Mouse (Mus musculus) myocyte (in vitro differentiated cells): ENCODE data around the gene Ap1g1. TPM values are rescaled to one million over a fixed set of nuclear protein-coding genes. Genes with fewer than 3 reads are reported as not detected.

ENCODE experiments used
- H3K27me3 ChIP-seq: one replicate; pipeline ENCODE4 v1.6.1; 2011; ENCODE audit not compliant: control insufficient read depth, insufficient read depth, insufficient read length
- H3K36me3 ChIP-seq: one replicate; pipeline ENCODE4 v1.6.1; 2011; ENCODE audit not compliant: control insufficient read depth, insufficient read depth
- H3K4me2 ChIP-seq: one replicate; pipeline ENCODE4 v1.6.1; 2011; ENCODE audit warnings: low read depth, control low read depth
- H3K4me3 ChIP-seq: one replicate; pipeline ENCODE4 v1.5.1; 2011; ENCODE audit warnings: mild to moderate bottlenecking, control low read depth, moderate library complexity
- H3K79me2 ChIP-seq: one replicate; pipeline ENCODE4 v1.6.1; 2011; ENCODE audit not compliant: control insufficient read depth, insufficient read depth
- H3ac ChIP-seq: one replicate; pipeline ENCODE4 v1.6.1; 2011; ENCODE audit not compliant: control insufficient read depth, insufficient read length
- CEBPB ChIP-seq: IDR thresholded peaks from 2 replicates; pipeline ENCODE4 v1.6.1; 2011; ENCODE audit warnings: mild to moderate bottlenecking, moderate library complexity; ENCODE audit not compliant: poor library complexity, insufficient read depth, severe bottlenecking
- E2F4 ChIP-seq: IDR thresholded peaks from one replicate; pipeline ENCODE4 v1.6.1; 2011; ENCODE audit warnings: mild to moderate bottlenecking, control low read depth, moderate library complexity; ENCODE audit not compliant: insufficient read depth
- MAX ChIP-seq: IDR thresholded peaks from one replicate; pipeline ENCODE4 v1.6.1; 2011; ENCODE audit warnings: low read depth, mild to moderate bottlenecking, control low read depth
- MYOD1 ChIP-seq, 3 experiments: IDR thresholded peaks; one replicate each; pipeline ENCODE4 v1.6.1; 2011; ENCODE audit warnings: control low read depth in 2 of 3, low read depth in 2 of 3, mild to moderate bottlenecking in 2 of 3, moderate library complexity in 1 of 3; ENCODE audit not compliant: insufficient read length in 2 of 3, control insufficient read depth in 1 of 3
- MYOG ChIP-seq, 3 experiments: IDR thresholded peaks; one replicate each; pipeline ENCODE4 v1.6.1; 2011; ENCODE audit warnings: control low read depth in 2 of 3, low read depth in 2 of 3, mild to moderate bottlenecking in 2 of 3; ENCODE audit not compliant: insufficient read length in 2 of 3, control insufficient read depth in 1 of 3, insufficient read depth in 1 of 3
- POLR2A ChIP-seq: IDR thresholded peaks from one replicate; pipeline ENCODE4 v1.6.1; 2011; ENCODE audit warnings: low read depth, mild to moderate bottlenecking, control low read depth, moderate library complexity; ENCODE audit not compliant: insufficient read length
- POLR2AphosphoS2 ChIP-seq: IDR thresholded peaks from one replicate; pipeline ENCODE4 v1.6.1; 2011; ENCODE audit warnings: low read depth, control low read depth; ENCODE audit not compliant: insufficient read length
- REST ChIP-seq: IDR thresholded peaks from one replicate; pipeline ENCODE4 v1.6.1; 2011; ENCODE audit warnings: mild to moderate bottlenecking, control low read depth, moderate library complexity; ENCODE audit not compliant: insufficient read depth, insufficient read length
- SRF ChIP-seq: IDR thresholded peaks from one replicate; pipeline ENCODE4 v1.6.1; 2011; ENCODE audit warnings: low read depth; ENCODE audit not compliant: control insufficient read depth, insufficient read length
- TCF12 ChIP-seq: IDR thresholded peaks from one replicate; pipeline ENCODE4 v1.6.1; 2011; ENCODE audit warnings: mild to moderate bottlenecking, control low read depth; ENCODE audit not compliant: poor library complexity, insufficient read depth, severe bottlenecking
- TCF3 ChIP-seq: IDR thresholded peaks from one replicate; pipeline ENCODE4 v1.6.1; 2011; ENCODE audit warnings: low read depth, control low read depth; ENCODE audit not compliant: insufficient read length
- USF1 ChIP-seq: IDR thresholded peaks from one replicate; pipeline ENCODE4 v1.6.1; 2011; ENCODE audit warnings: low read depth, mild to moderate bottlenecking, control low read depth, moderate library complexity
- polyA plus RNA-seq: library from polyadenylated mRNA; unstranded; fragments of >200 nt; fragmentation: generic; extraction: Trizol; gene quantifications from one replicate; pipeline ENCODE4 v1.2.1, GENCODE M21; 2012; ENCODE audit warnings: missing spikeins

Gene Ap1g1
- polyA plus RNA-seq, 1 experiment: 21.1 TPM

DNA sequence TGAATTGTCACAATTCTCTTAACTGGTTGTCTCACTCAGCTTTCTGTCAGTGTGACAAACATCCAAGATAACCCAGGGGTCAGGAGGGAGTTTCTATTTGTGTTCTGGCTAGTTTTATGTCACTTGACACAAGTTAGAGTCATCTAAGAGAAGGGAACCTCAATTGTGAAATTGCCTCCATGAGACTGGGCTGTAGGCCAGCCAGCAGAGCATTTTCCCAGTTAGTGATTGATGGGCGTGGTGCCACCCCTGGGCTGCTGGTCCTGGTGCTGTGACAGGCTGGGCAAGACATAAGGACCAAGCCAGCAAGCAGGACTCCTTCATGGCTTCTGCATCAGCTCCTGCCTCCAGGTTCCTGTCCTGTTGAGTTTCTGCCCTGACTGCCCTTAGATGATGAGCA, 18.1 kb upstream of the Ap1g1 start:
- Histone ChIP-seq H3ac (no peak overlapping the region), H3K79me2 (no peaks in the 10 kb centered on the region), H3K36me3 (no peaks in the 10 kb centered on the region), H3K27me3 (no peaks in the 10 kb centered on the region), H3K4me2 (no peak overlapping the region), H3K4me3 (no peak overlapping the region)
- no peak for TF ChIP-seq POLR2A
- TF ChIP-seq MYOD1 (IDR thresholded peaks at IDR 0.05; ENCODE audit: control insufficient read depth in 1 of 3, insufficient read length in 2 of 3, low read depth in 2 of 3): no peak
- TF ChIP-seq MYOG (IDR thresholded peaks at IDR 0.05; ENCODE audit: control insufficient read depth in 1 of 3, insufficient read depth in 1 of 3, insufficient read length in 2 of 3, low read depth in 2 of 3): no peak
- no peak for TF ChIP-seq USF1
- no peak for TF ChIP-seq TCF12
- no peak for TF ChIP-seq CEBPB
- no peak for TF ChIP-seq POLR2AphosphoS2
- no peak for TF ChIP-seq TCF3
- no peak for TF ChIP-seq MAX
- TF ChIP-seq E2F4: no peak
- TF ChIP-seq SRF: no peak
- TF ChIP-seq REST: no peak

DNA sequence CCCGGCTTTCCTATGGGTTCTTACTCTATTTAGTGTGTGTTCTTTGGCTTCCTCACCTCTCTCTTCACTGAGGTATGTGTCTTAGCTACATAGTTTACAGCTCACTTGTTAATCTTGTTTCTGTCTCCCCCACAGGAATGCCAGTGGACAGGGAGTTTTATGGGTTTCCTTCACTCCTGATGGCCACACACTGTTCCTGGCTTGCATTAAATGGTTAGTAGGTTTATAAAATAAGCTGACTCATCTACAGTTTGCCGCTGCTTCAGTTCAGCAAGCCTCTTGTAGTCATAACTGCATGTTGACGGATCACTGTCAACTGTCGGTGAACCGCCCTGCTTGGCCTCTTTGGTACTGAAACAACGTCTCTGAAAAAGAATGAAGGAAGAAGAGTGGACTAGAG, 14.3 kb upstream of the Ap1g1 start:
- Histone ChIP-seq H3K79me2 (no peaks in the 10 kb centered on the region), H3K27me3 (no peaks in the 10 kb centered on the region), H3K4me2 (no peak overlapping the region), H3K4me3 (no peak overlapping the region), H3ac (no peak overlapping the region), H3K36me3 (no peaks in the 10 kb centered on the region)
- TF ChIP-seq REST (no peak), POLR2AphosphoS2 (no peak), TCF3 (no peak), CEBPB (no peak), SRF (no peak), MYOD1 (IDR thresholded peaks at IDR 0.05; ENCODE audit: control insufficient read depth in 1 of 3, insufficient read length in 2 of 3, low read depth in 2 of 3) (no peak)

DNA sequence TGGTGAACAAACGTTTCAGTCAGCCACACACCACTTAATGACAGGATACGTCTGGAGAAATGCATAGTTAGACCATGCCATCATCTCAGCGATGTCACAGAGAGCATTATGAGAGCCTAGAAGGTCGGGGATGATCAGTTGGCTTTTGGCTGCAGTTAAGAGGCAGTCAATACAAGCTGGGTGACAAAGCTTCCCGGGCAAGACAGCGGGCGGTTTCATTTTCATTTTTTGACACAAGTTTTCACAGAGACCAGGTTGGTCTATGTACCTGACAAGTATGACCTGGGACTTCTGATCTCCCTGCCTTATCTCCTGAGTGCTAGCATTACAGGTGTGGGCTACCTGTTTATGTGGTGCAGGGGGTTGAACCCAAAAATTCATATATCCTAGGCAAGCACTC, 12.3 kb upstream of the Ap1g1 start:
- no peak for TF ChIP-seq POLR2AphosphoS2
- no peaks in the 10 kb centered on the region for H3K27me3 ChIP-seq
- H3K36me3 ChIP-seq: no peaks in the 10 kb centered on the region
- no peak overlapping the region for H3ac ChIP-seq
- no peaks in the 10 kb centered on the region for H3K79me2 ChIP-seq
- peak overlapping the region; percentile 47 for H3K4me2 ChIP-seq
- no peak overlapping the region for H3K4me3 ChIP-seq

GRCm38 (mm10) chr8:109773154-109773553, 5.2 kb upstream of the Ap1g1 start:
- no peak overlapping the region for H3K4me2 ChIP-seq
- H3K36me3 ChIP-seq: no peaks in the 10 kb centered on the region
- H3K79me2 ChIP-seq: no peaks in the 10 kb centered on the region
- no peak overlapping the region for H3K4me3 ChIP-seq
- TF ChIP-seq SRF (no peak), MYOG (IDR thresholded peaks at IDR 0.05; ENCODE audit: control insufficient read depth in 1 of 3, insufficient read depth in 1 of 3, insufficient read length in 2 of 3, low read depth in 2 of 3) (no peak), REST (no peak), TCF12 (no peak), MAX (no peak), MYOD1 (IDR thresholded peaks at IDR 0.05; ENCODE audit: control insufficient read depth in 1 of 3, insufficient read length in 2 of 3, low read depth in 2 of 3) (no peak), TCF3 (no peak), USF1 (no peak), POLR2A (no peak), E2F4 (no peak), POLR2AphosphoS2 (no peak), CEBPB (no peak)
- no peak overlapping the region for H3ac ChIP-seq
- no peaks in the 10 kb centered on the region for H3K27me3 ChIP-seq

DNA sequence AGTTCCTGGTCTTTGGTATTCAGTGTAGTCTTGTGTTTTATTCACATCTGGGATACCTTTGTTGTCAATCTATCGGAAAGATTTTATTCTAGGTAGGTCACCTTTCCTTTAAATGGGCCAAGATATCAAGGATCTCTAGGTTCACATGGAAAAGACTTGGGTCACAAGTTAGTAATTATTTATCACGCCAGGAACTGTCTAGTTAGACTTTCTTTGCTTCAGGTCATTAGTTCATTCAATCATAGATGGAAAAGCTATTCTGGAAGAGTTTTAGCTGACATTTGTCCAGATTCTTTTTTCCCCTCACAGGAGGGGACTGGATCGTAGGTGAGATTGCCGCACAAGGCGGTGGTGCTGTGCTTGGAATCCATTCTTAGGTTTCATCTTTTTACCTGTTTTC, 503 bp upstream of the Ap1g1 start:
- Histone ChIP-seq H3K79me2 (peaks cover 41% of the 10 kb centered on the region), H3ac (peak overlapping the region; percentile 60), H3K4me3 (peak overlapping the region; percentile 89), H3K36me3 (no peaks in the 10 kb centered on the region), H3K4me2 (peak overlapping the region; percentile 67), H3K27me3 (no peaks in the 10 kb centered on the region)
- TF ChIP-seq MYOG (IDR thresholded peaks at IDR 0.05; ENCODE audit: control insufficient read depth in 1 of 3, insufficient read depth in 1 of 3, insufficient read length in 2 of 3, low read depth in 2 of 3): no peak
- no peak for TF ChIP-seq MYOD1 (IDR thresholded peaks at IDR 0.05; ENCODE audit: control insufficient read depth in 1 of 3, insufficient read length in 2 of 3, low read depth in 2 of 3)
- TF ChIP-seq POLR2A: no peak
- TF ChIP-seq TCF3: no peak
- TF ChIP-seq POLR2AphosphoS2: no peak
- no peak for TF ChIP-seq MAX
- TF ChIP-seq E2F4: no peak
- TF ChIP-seq USF1: no peak
- TF ChIP-seq CEBPB: no peak
